Comparison of ENCODE assay signal across 1 mouse cellular context in the genomic region with DNA sequence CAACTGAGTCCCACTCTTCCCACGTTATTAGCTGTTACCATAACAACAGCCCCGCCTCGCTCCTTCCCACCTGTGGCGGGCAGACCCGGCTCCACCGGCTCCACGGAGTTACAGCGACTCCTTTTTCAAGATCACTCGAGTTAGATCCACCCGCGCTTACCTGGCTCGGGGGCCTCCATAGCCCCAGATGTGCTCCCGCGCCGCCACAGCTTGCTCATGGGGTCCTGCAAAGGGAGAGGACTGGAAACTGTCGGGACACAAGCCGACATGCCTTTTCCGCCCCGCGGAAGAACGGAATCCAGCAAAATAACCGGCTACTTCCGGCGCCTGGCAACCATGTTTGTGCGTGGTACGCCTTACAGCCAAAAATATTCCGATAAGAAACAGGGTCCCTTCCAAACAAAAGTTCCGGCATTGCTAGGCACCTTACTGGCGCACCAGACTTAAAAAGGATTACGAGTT.
TF ChIP-seq lines count a peak whose summit lies in the region.

No protein-coding gene starts in this region.

TF ChIP-seq in CH12.LX, 34 proteins besides CTCF, POLR2A, EP300 and RAD21:
- TF ChIP-seq BHLHE40 (IDR thresholded peaks at IDR 0.05; ENCODE audit: low read depth, low read length) (peak; percentile 34; the same call in 1 of the 2 replicates), IRF4 (IDR thresholded peaks at IDR 0.05; ENCODE audit: low read depth, low read length) (peak; percentile 66; the same call in 1 of the 2 replicates), PAX5 (IDR thresholded peaks at IDR 0.05; ENCODE audit: low read length) (no peak), ZKSCAN1 (IDR thresholded peaks at IDR 0.05; ENCODE audit: borderline replicate concordance, low read depth, low read length) (no peak), KAT2A (IDR thresholded peaks at IDR 0.05; ENCODE audit: insufficient replicate concordance, low read length) (peak; percentile 86; the same call in 1 of the 2 replicates), GABPA (IDR thresholded peaks at IDR 0.05; ENCODE audit: insufficient replicate concordance, low read depth, low read length) (peak; percentile 31; the same call in 1 of the 2 replicates), JUND (conservative IDR thresholded peaks at IDR 0.05; ENCODE audit: low read depth, low read length) (no peak), UBTF (IDR thresholded peaks at IDR 0.05; ENCODE audit: low read depth, low read length) (no peak), USF2 (conservative IDR thresholded peaks at IDR 0.05; ENCODE audit: low read depth, low read length) (no peak), ZC3H11A (IDR thresholded peaks at IDR 0.05; ENCODE audit: low read depth, low read length) (no peak), E2F4 (IDR thresholded peaks at IDR 0.05; ENCODE audit: insufficient replicate concordance, low read depth, low read length) (peak; percentile 33; the same call in 1 of the 2 replicates), POLR2AphosphoS2 (IDR thresholded peaks at IDR 0.05; ENCODE audit: low read depth, low read length) (peak; percentile 29; the same call in 1 of the 2 replicates), ZMIZ1 (IDR thresholded peaks at IDR 0.05; ENCODE audit: low read depth, low read length) (no peak), MAFK (IDR thresholded peaks at IDR 0.05; ENCODE audit: insufficient replicate concordance, low read length) (no peak), CHD1 (IDR thresholded peaks at IDR 0.05; ENCODE audit: low read depth, low read length) (no peak), MAZ (IDR thresholded peaks at IDR 0.05; ENCODE audit: low read depth, low read length) (peak; percentile 42), ZNF384 (IDR thresholded peaks at IDR 0.05; ENCODE audit: low read depth, low read length) (0 out of 2 replicates have a peak, but pooled peaks have one; percentile 20), ETS1 (conservative IDR thresholded peaks at IDR 0.05; ENCODE audit: low read depth, low read length) (no peak; the same call in 1 of the 2 replicates), MAX (IDR thresholded peaks at IDR 0.05; ENCODE audit: low read length) (peak; percentile 54), RCOR1 (conservative IDR thresholded peaks at IDR 0.05; ENCODE audit: low read depth, low read length) (peak; percentile 61), HCFC1 (IDR thresholded peaks at IDR 0.05; ENCODE audit: low read depth, low read length) (peak; percentile 97), MEF2A (IDR thresholded peaks at IDR 0.05; ENCODE audit: borderline replicate concordance, low read depth, low read length) (peak; percentile 76; the same call in 1 of the 2 replicates), NELFE (IDR thresholded peaks at IDR 0.05; ENCODE audit: low read depth, low read length) (peak; percentile 77; the same call in 1 of the 2 replicates), SMC3 (IDR thresholded peaks at IDR 0.05; ENCODE audit: low read depth, low read length) (no peak), TBP (conservative IDR thresholded peaks at IDR 0.05; ENCODE audit: low read depth, low read length) (peak; percentile 91), TCF12 (IDR thresholded peaks at IDR 0.05; ENCODE audit: low read depth, low read length) (peak; percentile 87), MXI1 (IDR thresholded peaks at IDR 0.05; ENCODE audit: low read depth, low read length) (peak; percentile 89), JUN (IDR thresholded peaks at IDR 0.05; ENCODE audit: insufficient read depth, low read depth, low read length) (peak; percentile 19; the same call in 1 of the 2 replicates), USF1 (IDR thresholded peaks at IDR 0.05; ENCODE audit: low read depth, low read length) (no peak), ELF1 (IDR thresholded peaks at IDR 0.05; ENCODE audit: low read depth, low read length) (peak; percentile 95), CHD2 (IDR thresholded peaks at IDR 0.05; ENCODE audit: low read length) (peak; percentile 58; the same call in 1 of the 2 replicates), SIN3A (IDR thresholded peaks at IDR 0.05; ENCODE audit: low read length) (peak; percentile 97), MYC (IDR thresholded peaks at IDR 0.05; ENCODE audit: low read depth, low read length) (peak; percentile 71; the same call in 1 of the 2 replicates), NRF1 (IDR thresholded peaks at IDR 0.05; ENCODE audit: low read depth, low read length) (peak; percentile 65)
